Mouse (Mus musculus) cortical plate, adult 2 months (tissue): ENCODE measurements around the gene Fbxo11. TPM values are rescaled to one million over a fixed set of nuclear protein-coding genes. Genes with fewer than 3 reads are reported as not detected.

Experiments used
- H3K27ac ChIP-seq: fragments of 200-500 bp; 2 replicates; pipeline ENCODE4 v1.5.1; 2012; ENCODE audit warnings: low read length, control low read depth, inconsistent platforms; ENCODE audit not compliant: insufficient read depth
- H3K4me1 ChIP-seq: fragments of 200-500 bp; 2 replicates; pipeline ENCODE4 v1.6.1; 2011; ENCODE audit warnings: low read length; ENCODE audit not compliant: control insufficient read depth, insufficient read depth
- H3K4me3 ChIP-seq: fragments of 200-500 bp; 2 replicates; pipeline ENCODE4 v1.5.1; 2011; ENCODE audit warnings: mild to moderate bottlenecking, low read length, control low read depth; ENCODE audit not compliant: insufficient read depth
- CTCF ChIP-seq: fragments of 200-500 bp; IDR thresholded peaks from 2 replicates; pipeline ENCODE4 v1.5.1; 2011; ENCODE audit warnings: mild to moderate bottlenecking, control low read depth, low read length; ENCODE audit not compliant: insufficient read depth; ENCODE audit errors: extremely low read depth
- POLR2A ChIP-seq: fragments of 200-500 bp; IDR thresholded peaks from 2 replicates; pipeline ENCODE4 v1.6.1; 2011; ENCODE audit warnings: mild to moderate bottlenecking, low read length, control low read depth; ENCODE audit not compliant: insufficient read depth; ENCODE audit errors: extremely low read depth
- polyA plus RNA-seq: library from polyadenylated mRNA; depleted of rRNA; stranded (reverse); fragments of >200 nt; gene quantifications from 2 replicates; pipeline ENCODE4 v1.2.3, GENCODE M21; 2012

Fbxo11 gene
- polyA plus RNA-seq, 1 experiment = 70.5 TPM

DNA sequence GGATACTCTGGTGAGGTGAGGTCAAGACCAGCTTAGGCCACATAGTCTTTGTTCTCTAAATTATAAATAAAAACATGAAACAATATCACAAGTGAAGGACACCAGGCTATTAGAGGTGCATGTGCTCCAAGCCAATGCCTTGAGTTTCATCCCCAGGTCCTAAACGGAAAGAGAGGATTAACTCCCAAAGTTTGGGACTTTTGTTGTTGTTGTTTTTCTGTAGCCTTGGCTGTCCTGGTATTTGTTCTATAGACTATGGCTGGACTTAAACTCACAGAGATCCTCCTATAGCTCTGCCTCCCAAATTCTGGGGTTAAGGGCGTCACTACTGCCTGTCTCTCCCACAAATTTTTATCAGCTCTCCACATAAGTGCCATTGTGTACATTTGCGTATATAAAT, 32.5 kb upstream of the Fbxo11 start:
- no peak overlapping the region for H3K27ac ChIP-seq
- H3K4me3 ChIP-seq = no peak overlapping the region
- no peaks in the 10 kb centered on the region for H3K4me1 ChIP-seq
- TF ChIP-seq CTCF (no peak), POLR2A (no peak)

- Histone ChIP-seq H3K4me1 (no peaks in the 10 kb centered on the region), H3K4me3 (no peak overlapping the region), H3K27ac (no peak overlapping the region)
- TF ChIP-seq POLR2A (no peak), CTCF (no peak)
These were observed 31.8 kb upstream of the Fbxo11 start for GRCm38 (mm10) chr17:88096809-88097399.

GRCm38 (mm10) chr17:88095517-88096198, 30.6 kb upstream of the Fbxo11 start:
- Histone ChIP-seq H3K4me1 (no peaks in the 10 kb centered on the region), H3K4me3 (no peak overlapping the region), H3K27ac (no peak overlapping the region)
- TF ChIP-seq CTCF (no peak), POLR2A (no peak)

GRCm38 (mm10) chr17:88094327-88094726, 29.2 kb upstream of the Fbxo11 start:
- Histone ChIP-seq H3K4me1 (no peaks in the 10 kb centered on the region), H3K4me3 (no peak overlapping the region)
- TF ChIP-seq CTCF = no peak
- TF ChIP-seq POLR2A = no peak

GRCm38 (mm10) chr17:88093798-88094197, 28.7 kb upstream of the Fbxo11 start:
- TF ChIP-seq POLR2A (no peak), CTCF (no peak)
- Histone ChIP-seq H3K4me3 (no peak overlapping the region), H3K4me1 (no peaks in the 10 kb centered on the region)

More at GRCm38 (mm10) chr17:88094327-88094726, 29.2 kb upstream of the Fbxo11 start:
- H3K27ac ChIP-seq = no peak overlapping the region

DNA sequence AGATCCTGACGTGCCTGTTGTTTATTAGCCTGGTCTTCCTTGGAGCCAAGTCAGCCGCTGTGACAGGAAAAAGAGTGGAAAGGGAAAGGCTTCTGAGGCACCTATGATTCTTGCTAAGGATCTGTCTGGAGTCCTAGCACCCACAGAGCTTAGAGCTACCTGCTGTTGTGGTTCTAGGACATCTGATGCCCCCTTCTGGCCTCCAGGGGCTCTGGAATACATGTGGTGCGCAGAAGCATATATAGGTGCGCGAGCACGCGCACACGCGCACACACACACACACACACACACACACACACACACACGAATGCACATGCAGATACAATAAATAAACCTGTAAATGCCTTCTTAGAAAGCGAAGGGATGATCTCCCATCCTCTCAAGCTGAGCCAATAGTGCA, 20.9 kb upstream of the Fbxo11 start:
- TF ChIP-seq POLR2A = no peak
- TF ChIP-seq CTCF = no peak
- no peaks in the 10 kb centered on the region for H3K4me1 ChIP-seq
- no peak overlapping the region for H3K27ac ChIP-seq
- no peak overlapping the region for H3K4me3 ChIP-seq

More at GRCm38 (mm10) chr17:88093798-88094197, 28.7 kb upstream of the Fbxo11 start:
- H3K27ac ChIP-seq = no peak overlapping the region

GRCm38 (mm10) chr17:88081446-88081845, 16.4 kb upstream of the Fbxo11 start:
- no peak overlapping the region for H3K4me3 ChIP-seq
- no peaks in the 10 kb centered on the region for H3K4me1 ChIP-seq
- H3K27ac ChIP-seq = no peak overlapping the region
- no peak for TF ChIP-seq CTCF
- no peak for TF ChIP-seq POLR2A

- Histone ChIP-seq H3K4me3 (no peak overlapping the region), H3K4me1 (no peaks in the 10 kb centered on the region), H3K27ac (no peak overlapping the region)
- TF ChIP-seq POLR2A (no peak), CTCF (no peak)
These were observed 14.7 kb upstream of the Fbxo11 start for GRCm38 (mm10) chr17:88079771-88080170.

- Histone ChIP-seq H3K4me3 (no peak overlapping the region), H3K27ac (no peak overlapping the region), H3K4me1 (no peaks in the 10 kb centered on the region)
- TF ChIP-seq CTCF (no peak), POLR2A (no peak)
These were observed 7.0 kb upstream of the Fbxo11 start for GRCm38 (mm10) chr17:88072047-88072446.

DNA sequence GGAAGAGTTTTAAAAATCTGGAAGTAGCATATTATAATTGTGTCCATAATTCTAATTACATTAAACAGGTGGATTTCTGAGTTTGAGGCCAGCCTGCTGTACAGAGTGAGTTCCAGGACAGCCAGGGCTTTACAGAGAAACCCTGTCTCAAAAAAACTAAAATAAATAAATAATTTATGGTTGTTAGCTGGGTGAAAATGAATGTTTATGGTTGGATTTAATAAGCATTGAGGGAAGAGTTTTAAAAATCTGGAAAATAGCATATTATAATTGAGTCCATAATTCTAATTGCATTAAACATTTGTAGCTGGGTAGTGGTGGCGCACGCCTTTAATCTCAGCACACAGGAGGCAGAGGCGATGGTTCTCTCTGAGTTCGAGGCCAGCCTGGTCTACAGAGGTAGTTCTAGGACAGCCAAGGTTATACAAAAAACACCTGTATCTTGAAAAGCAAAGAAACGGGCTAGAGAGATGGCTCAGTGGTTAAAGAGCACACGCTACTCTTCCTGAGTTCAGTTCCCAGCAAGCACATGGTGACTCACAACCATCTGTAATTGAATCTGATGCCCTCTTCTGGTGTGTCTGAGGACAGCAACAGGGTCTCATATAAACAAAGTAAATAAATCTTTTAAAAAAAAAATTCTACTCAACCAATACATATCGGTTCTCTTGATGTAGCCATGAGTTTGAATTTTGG, 3.1 kb upstream of the Fbxo11 start:
- Histone ChIP-seq H3K27ac (no peak overlapping the region), H3K4me1 (no peaks in the 10 kb centered on the region; the same call in 1 of the 2 replicates), H3K4me3 (no peak overlapping the region)
- TF ChIP-seq CTCF (no peak), POLR2A (no peak)

- TF ChIP-seq POLR2A = no peak
- no peak for TF ChIP-seq CTCF
- H3K27ac ChIP-seq = no peak overlapping the region
- H3K4me1 ChIP-seq = no peaks in the 10 kb centered on the region; the same call in 1 of the 2 replicates
- no peak overlapping the region; the same call in 1 of the 2 replicates for H3K4me3 ChIP-seq
These were observed 2.3 kb upstream of the Fbxo11 start for GRCm38 (mm10) chr17:88067202-88067901.
